Mouse (Mus musculus) embryonic facial prominence, embryonic 14.5 days (tissue): ENCODE results near the gene Zc3h18. TPM values are rescaled to one million over a fixed set of nuclear protein-coding genes. Genes with fewer than 3 reads are reported as not detected.

Experiments used
- ATAC-seq: fragments of 200-750 bp; cut with Nextera tagmentation; 2 replicates; pipeline ENCODE4 v1.8.0; 2017; ENCODE audit warnings: low read depth, moderate number of reproducible peaks, moderate TSS enrichment
- DNase-seq: peaks from one replicate; pipeline ENCODE4 v3.0.0-alpha.2; 2015; ENCODE audit warnings: low spot score
- H3K27ac ChIP-seq: fragments of 300-500 bp; sonication (generic); replicated peaks from 2 replicates; pipeline ENCODE4 v1.5.1; 2014; ENCODE audit warnings: low read depth, mild to moderate bottlenecking, low read length, moderate library complexity
- H3K27me3 ChIP-seq: fragments of 300-500 bp; sonication (generic); replicated peaks from 2 replicates; pipeline ENCODE4 v1.6.1; 2014; ENCODE audit warnings: low read length; ENCODE audit not compliant: control insufficient read depth, insufficient read depth
- H3K36me3 ChIP-seq: fragments of 300-500 bp; sonication (generic); 2 replicates; pipeline ENCODE4 v1.6.1; 2014; ENCODE audit warnings: low read length, mixed read lengths; ENCODE audit not compliant: control insufficient read depth, insufficient read depth
- H3K4me1 ChIP-seq: fragments of 300-500 bp; sonication (generic); 2 replicates; pipeline ENCODE4 v1.6.1; 2014; ENCODE audit warnings: antibody characterized with exemption, low read length; ENCODE audit not compliant: control insufficient read depth, insufficient read depth
- H3K4me2 ChIP-seq: fragments of 300-500 bp; sonication (generic); 2 replicates; pipeline ENCODE4 v1.6.1; 2014; ENCODE audit warnings: low read depth, mild to moderate bottlenecking, low read length, moderate library complexity, mixed read lengths
- H3K4me3 ChIP-seq: fragments of 300-500 bp; sonication (generic); 2 replicates; pipeline ENCODE4 v1.5.1; 2014; ENCODE audit warnings: low read depth, mild to moderate bottlenecking, low read length
- H3K9ac ChIP-seq: fragments of 300-500 bp; sonication (generic); 2 replicates; pipeline ENCODE4 v1.6.1; 2014; ENCODE audit warnings: low read depth, mild to moderate bottlenecking, low read length, moderate library complexity, mixed read lengths
- H3K9me3 ChIP-seq: fragments of 300-500 bp; sonication (generic); 2 replicates; pipeline ENCODE4 v1.6.1; 2016; ENCODE audit warnings: low read length; ENCODE audit not compliant: control insufficient read depth
- WGBS: fragments of 180-500 bp; shearing (Covaris S2); extraction: QIAGEN DNeasy Blood & Tissue Kit; methylation state at CpG from one replicate; pipeline ENCODE4 v1.1.7; 2014; 5-methylcytosine and 5-hydroxymethylcytosine counted together
- polyA plus RNA-seq: library from polyadenylated mRNA; unstranded; fragments of >200 nt; fragmentation: Nextera tagmentation; extraction: Ambion mirVana; gene quantifications from 2 replicates; pipeline ENCODE4 v1.2.1, GENCODE M21; 2014

The Zc3h18 gene
- polyA plus RNA-seq, 1 experiment from 2014 or later = 30.9 TPM

GRCm38 (mm10) chr8:122395291-122395690, 18.9 kb downstream of the Zc3h18 start:
- H3K36me3 ChIP-seq = peaks cover 84% of the 10 kb centered on the region
- ATAC-seq = no peak

DNA sequence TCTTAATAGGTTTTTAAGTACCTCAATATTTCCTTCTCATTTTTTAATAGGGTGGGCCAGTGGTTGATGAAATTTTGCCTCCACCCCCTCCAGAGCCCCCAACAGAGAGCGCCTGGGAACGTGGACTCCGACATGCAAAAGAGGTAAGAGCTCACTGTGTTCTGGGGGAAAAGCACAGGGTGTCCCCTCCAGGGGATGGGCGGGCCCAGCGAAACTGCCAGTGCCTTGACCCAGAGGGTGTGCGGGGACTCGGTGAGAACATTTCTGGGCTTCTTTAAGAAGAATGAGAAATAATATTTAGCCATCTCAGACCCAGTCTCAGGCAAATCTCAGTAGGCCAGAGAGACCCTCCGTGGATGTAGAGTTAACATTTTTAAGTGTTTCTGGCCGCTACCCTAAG, 21.8 kb downstream of the Zc3h18 start:
- no peaks in the 10 kb centered on the region for H3K9me3 ChIP-seq
- DNase-seq (no peak), ATAC-seq (no peak)
- H3K36me3 ChIP-seq = peaks cover 93% of the 10 kb centered on the region
- no peaks in the 10 kb centered on the region for H3K4me1 ChIP-seq
- no peak overlapping the region for H3K9ac ChIP-seq
- no peak overlapping the region for H3K27ac ChIP-seq
- H3K4me3 ChIP-seq = no peak overlapping the region
- H3K27me3 ChIP-seq = no peaks in the 10 kb centered on the region
- WGBS = 94% methylated on average over 9 of the region's 9 CpGs
- no peak overlapping the region for H3K4me2 ChIP-seq

More at GRCm38 (mm10) chr8:122395291-122395690, 18.9 kb downstream of the Zc3h18 start:
- Histone ChIP-seq H3K9me3 (no peaks in the 10 kb centered on the region), H3K4me2 (no peak overlapping the region), H3K27me3 (no peaks in the 10 kb centered on the region), H3K9ac (no peak overlapping the region), H3K27ac (no peak overlapping the region), H3K4me3 (no peak overlapping the region), H3K4me1 (no peaks in the 10 kb centered on the region)
- whole genome bisulfite sequencing = 79% methylated on average over 6 of the region's 6 CpGs
- DNase-seq = no peak

GRCm38 (mm10) chr8:122405146-122405805, 28.9 kb downstream of the Zc3h18 start:
- no peak overlapping the region for H3K4me3 ChIP-seq
- no peak overlapping the region for H3K27ac ChIP-seq
- no peaks in the 10 kb centered on the region for H3K9me3 ChIP-seq
- WGBS = 84% methylated on average over 9 of the region's 9 CpGs
- peaks cover 100% of the 10 kb centered on the region for H3K36me3 ChIP-seq
- DNase-seq (no peak), ATAC-seq (no peak)
- H3K27me3 ChIP-seq = no peaks in the 10 kb centered on the region
- no peaks in the 10 kb centered on the region for H3K4me1 ChIP-seq
- H3K4me2 ChIP-seq = no peak overlapping the region
- H3K9ac ChIP-seq = no peak overlapping the region

- no peak overlapping the region for H3K4me2 ChIP-seq
- no peaks in the 10 kb centered on the region for H3K27me3 ChIP-seq
- ATAC-seq (no peak), DNase-seq (no peak)
- H3K9me3 ChIP-seq = no peaks in the 10 kb centered on the region
- H3K36me3 ChIP-seq = peaks cover 100% of the 10 kb centered on the region
- 94% methylated on average over 7 of the region's 7 CpGs for WGBS
- no peaks in the 10 kb centered on the region for H3K4me1 ChIP-seq
- H3K27ac ChIP-seq = no peak overlapping the region
- H3K4me3 ChIP-seq = no peak overlapping the region
- H3K9ac ChIP-seq = no peak overlapping the region
Measured at GRCm38 (mm10) chr8:122407678-122408077, 31.3 kb downstream of the Zc3h18 start.

GRCm38 (mm10) chr8:122414311-122414710, 37.9 kb downstream of the Zc3h18 start:
- H3K27ac ChIP-seq = no peak overlapping the region
- H3K4me1 ChIP-seq = no peaks in the 10 kb centered on the region
- ATAC-seq (no peak), DNase-seq (no peak)
- no peaks in the 10 kb centered on the region for H3K9me3 ChIP-seq
- H3K4me3 ChIP-seq = no peak overlapping the region
- no peaks in the 10 kb centered on the region for H3K27me3 ChIP-seq
- H3K4me2 ChIP-seq = no peak overlapping the region
- no peak overlapping the region for H3K9ac ChIP-seq
- H3K36me3 ChIP-seq = peaks cover 95% of the 10 kb centered on the region
- WGBS = 80% methylated on average over 9 of the region's 9 CpGs

GRCm38 (mm10) chr8:122415554-122415953, 39.1 kb downstream of the Zc3h18 start:
- no peak overlapping the region for H3K9ac ChIP-seq
- DNase-seq = no peak
- H3K27me3 ChIP-seq = no peaks in the 10 kb centered on the region
- H3K9me3 ChIP-seq = no peaks in the 10 kb centered on the region
- H3K4me2 ChIP-seq = no peak overlapping the region
- no peak overlapping the region for H3K27ac ChIP-seq
- ATAC-seq = no peak
- H3K4me1 ChIP-seq = no peaks in the 10 kb centered on the region
- peaks cover 82% of the 10 kb centered on the region for H3K36me3 ChIP-seq
- no peak overlapping the region for H3K4me3 ChIP-seq
- WGBS = 94% methylated on average over 6 of the region's 6 CpGs

- H3K27ac ChIP-seq = no peak overlapping the region
- ATAC-seq = no peak
- no peak for DNase-seq
- 78% methylated on average over 9 of the region's 9 CpGs for WGBS
- H3K9ac ChIP-seq = no peak overlapping the region
- H3K36me3 ChIP-seq = peaks cover 38% of the 10 kb centered on the region
- H3K4me3 ChIP-seq = no peak overlapping the region
- no peaks in the 10 kb centered on the region for H3K4me1 ChIP-seq
- no peaks in the 10 kb centered on the region for H3K9me3 ChIP-seq
- H3K4me2 ChIP-seq = no peak overlapping the region
- no peaks in the 10 kb centered on the region for H3K27me3 ChIP-seq
Measured at GRCm38 (mm10) chr8:122419881-122420555, 43.6 kb downstream of the Zc3h18 start.

GRCm38 (mm10) chr8:122421376-122422070, 45.1 kb downstream of the Zc3h18 start, which contains the start of gene Il17c:
Il17c (plus strand) TSS chr8:122422020.
- H3K4me1 ChIP-seq = no peaks in the 10 kb centered on the region
- H3K4me2 ChIP-seq = no peak within 1 kb of the TSS
- DNase-seq = peak; percentile 28
- 80% methylated on average over 14 of the region's 14 CpGs for WGBS
- peaks cover 28% of the 10 kb centered on the region for H3K36me3 ChIP-seq
- no peaks in the 10 kb centered on the region for H3K27me3 ChIP-seq
- ATAC-seq = no peak; the same call in 1 of the 2 replicates
- no peak within 1 kb of the TSS for H3K27ac ChIP-seq
- no peak within 1 kb of the TSS for H3K9ac ChIP-seq
- no peaks in the 10 kb centered on the region for H3K9me3 ChIP-seq
- no peak within 1 kb of the TSS for H3K4me3 ChIP-seq
